Mouse (Mus musculus) monocyte, adult 5-6 weeks (primary cell): ENCODE data around the gene 9430097D07Rik. TPM values are rescaled to one million over a fixed set of nuclear protein-coding genes. Genes with fewer than 3 reads are reported as not detected.
A peak's percentile ranks its signal among the peaks of the same experiment; 100 is the strongest.

Source experiments
- ATAC-seq: fragments of 153-309, 156-312 bp; replicated peaks from 2 replicates; pipeline ENCODE4 v1.8.0; 2017; ENCODE audit warnings: mild to moderate bottlenecking; ENCODE audit not compliant: low TSS enrichment, insufficient number of reproducible peaks, severe bottlenecking, poor library complexity, low FRiP score
- total RNA-seq: library from RNA; stranded (forward); fragments of 200-1000, 200-491, 200-594 nt; gene quantifications from 3 replicates; pipeline ENCODE4 v1.2.3, GENCODE M21; 2017

Gene 9430097D07Rik
- total RNA-seq, 1 experiment from 2014 or later, result not detected

DNA sequence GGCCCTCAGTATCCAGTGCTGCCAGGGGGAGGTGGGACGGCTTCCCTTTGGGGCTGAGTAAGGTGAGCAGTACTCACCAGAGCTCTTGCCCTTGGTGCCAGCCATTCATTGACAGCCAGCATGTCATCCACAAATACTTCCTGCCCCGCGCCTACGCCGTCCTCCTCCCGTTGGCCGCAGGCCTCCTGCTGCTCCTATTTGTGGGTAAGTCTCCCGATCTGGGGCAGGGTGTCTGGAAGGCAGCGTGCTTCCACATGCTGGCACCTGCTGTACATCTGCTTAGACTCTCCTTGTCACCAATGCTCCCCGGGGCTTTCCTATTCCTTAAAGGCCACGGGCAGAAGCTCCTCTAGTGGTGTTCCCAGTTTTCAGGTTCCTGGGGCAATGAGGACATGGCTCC is 3.3 kb downstream of the 9430097D07Rik start:
- no peak for ATAC-seq

GRCm38 (mm10) chr2:32570698-32571494 is 4.6 kb downstream of the 9430097D07Rik start, which contains the start of gene Dpm2:
Dpm2 (plus strand) TSS chr2:32570858.
- peak; percentile 88 for ATAC-seq

GRCm38 (mm10) chr2:32568941-32569340 is 6.5 kb downstream of the 9430097D07Rik start:
- ATAC-seq, result no peak

DNA sequence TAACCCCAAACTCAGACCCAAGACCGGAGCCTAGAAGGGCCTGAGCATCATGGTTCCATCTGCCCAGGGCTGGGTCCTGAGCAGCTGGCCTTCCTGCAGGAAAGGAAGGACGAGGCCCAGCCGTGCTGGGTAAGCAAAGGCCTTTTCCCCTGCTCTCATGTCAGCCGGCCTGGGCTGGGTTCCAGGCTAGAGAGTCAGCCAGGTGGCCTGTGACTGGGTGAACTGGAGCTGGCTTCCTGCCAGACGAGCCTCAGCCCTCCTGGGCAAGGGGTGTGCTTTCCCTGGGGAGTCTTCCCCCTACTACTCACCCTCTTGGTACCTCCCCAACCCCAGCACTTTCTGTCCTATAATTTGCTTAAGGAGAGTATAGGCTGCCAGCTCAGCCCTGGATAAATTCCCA is 7.3 kb downstream of the 9430097D07Rik start:
- ATAC-seq, result no peak

- ATAC-seq, result peak; percentile 53
Observed at GRCm38 (mm10) chr2:32566536-32567063, 8.9 kb downstream of the 9430097D07Rik start.

GRCm38 (mm10) chr2:32559570-32559969 is 15.9 kb downstream of the 9430097D07Rik start:
- ATAC-seq, result no peak

- no peak for ATAC-seq
Observed at GRCm38 (mm10) chr2:32556019-32556418, 19.5 kb downstream of the 9430097D07Rik start.

GRCm38 (mm10) chr2:32555484-32555883 is 20.0 kb downstream of the 9430097D07Rik start:
- ATAC-seq, result no peak

DNA sequence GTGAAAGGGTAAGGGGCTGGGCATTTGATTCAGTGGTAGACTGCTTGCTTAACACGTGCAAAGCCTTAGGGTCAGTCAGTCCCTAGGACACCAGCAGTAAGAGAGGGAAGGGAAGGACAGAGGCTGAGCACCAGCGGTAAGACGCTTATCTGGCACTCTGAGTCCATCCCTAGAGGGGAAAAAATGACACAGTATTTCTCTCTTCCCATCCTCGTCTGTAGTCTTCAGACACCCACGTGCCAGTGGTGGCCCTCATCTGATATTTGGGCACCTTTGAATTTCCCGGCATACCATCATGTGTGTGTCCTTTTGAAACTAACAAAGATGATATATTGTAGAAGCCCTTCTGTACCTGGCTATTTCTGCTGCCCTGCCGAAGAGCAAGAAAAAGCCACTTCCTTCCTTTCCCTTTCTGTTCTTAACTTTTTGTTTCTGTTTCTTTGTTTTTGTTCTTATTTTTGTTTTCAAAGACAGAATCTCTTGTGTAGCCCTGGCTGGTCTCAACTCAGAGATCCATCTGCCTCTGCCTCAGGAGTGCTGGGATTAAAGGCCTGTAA is 21.8 kb downstream of the 9430097D07Rik start:
- no peak for ATAC-seq

DNA sequence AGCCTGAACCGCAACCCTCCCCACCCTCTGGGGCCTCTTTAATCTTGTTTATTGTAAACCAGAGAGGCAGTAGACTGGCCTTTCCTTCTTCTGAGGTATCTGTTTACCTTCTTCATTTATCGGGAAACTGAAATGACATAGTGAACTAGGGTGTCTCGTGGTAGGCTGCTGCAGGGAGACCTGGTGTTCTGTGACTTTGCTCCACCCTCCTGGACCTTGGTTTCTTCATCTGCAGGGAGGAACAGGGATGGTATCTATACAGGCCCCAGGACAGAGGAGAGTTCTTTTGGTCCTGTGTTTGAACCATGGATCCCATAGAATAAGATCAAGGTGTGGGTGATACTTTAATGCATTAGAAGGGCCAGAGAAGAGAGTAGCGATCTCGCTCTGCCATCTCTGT is 24.2 kb downstream of the 9430097D07Rik start:
- no peak for ATAC-seq

DNA sequence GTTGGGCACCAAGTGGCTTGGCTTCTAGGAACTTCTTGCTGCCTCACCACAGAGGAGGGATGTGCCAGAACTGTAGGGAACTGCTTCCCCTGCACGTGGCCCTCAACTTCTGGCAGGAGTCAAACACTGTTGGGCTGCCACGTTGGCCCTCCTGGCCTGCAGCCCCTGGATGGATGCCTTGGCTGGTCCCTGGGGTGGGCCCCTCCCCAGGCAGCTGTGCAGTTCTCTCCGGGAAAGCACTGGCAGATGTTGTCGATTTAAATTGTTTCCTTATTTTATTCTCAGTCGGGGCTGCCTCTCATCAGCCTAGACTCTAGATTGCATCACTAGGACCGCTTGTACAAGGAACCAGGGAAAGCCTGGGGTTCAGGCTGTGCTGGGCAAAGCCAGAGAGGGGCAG is 25.7 kb downstream of the 9430097D07Rik start:
- ATAC-seq, result no peak

DNA sequence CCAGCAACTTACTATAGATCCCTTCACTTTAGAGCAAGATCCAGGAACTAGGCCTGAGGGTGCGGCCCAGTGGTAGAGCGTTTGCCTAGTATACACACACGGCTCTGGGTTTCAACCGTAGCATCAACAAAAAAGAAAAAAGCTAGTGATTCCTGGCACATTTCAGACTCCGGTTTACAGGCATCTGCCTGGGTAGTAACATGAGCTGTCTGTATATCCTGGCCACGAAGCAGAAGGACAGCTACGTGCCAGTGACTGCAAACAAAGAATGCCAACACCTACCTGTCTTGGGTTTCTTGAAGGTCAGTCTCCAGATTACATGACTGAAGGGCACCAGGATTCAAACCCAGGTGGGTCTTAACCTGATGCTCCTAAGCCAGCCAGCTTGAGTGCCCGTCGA is 26.3 kb downstream of the 9430097D07Rik start:
- ATAC-seq, result no peak

GRCm38 (mm10) chr2:32547964-32548739 is 27.3 kb downstream of the 9430097D07Rik start:
- peak; percentile 30; the same call in 1 of the 2 replicates for ATAC-seq

- no peak for ATAC-seq
Observed at GRCm38 (mm10) chr2:32547380-32547779, 28.1 kb downstream of the 9430097D07Rik start.

GRCm38 (mm10) chr2:32546951-32547350 is 28.5 kb downstream of the 9430097D07Rik start:
- ATAC-seq, result no peak

DNA sequence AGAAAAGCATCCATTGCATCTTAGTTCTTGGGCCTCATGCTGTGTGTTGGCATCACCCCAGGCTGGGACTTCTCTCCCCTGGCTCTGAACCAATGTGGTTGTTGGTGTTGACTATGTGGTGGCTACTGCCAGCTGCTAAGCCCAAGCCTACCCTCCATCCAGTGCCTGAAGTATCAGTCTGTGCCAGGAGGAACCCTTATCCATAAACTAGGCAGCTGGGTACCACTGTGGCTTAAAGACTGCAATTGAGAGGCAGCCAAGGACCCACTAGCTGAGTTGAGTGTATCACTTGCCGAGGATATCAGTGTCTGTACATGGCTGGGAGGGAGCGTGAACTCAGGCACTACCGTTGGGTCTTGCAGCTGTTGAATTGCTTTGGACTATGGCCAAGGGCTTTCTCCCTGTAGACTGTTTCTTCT is 32.4 kb downstream of the 9430097D07Rik start:
- ATAC-seq, result no peak

- ATAC-seq, result no peak
Observed at GRCm38 (mm10) chr2:32541986-32542573, 33.4 kb downstream of the 9430097D07Rik start.

DNA sequence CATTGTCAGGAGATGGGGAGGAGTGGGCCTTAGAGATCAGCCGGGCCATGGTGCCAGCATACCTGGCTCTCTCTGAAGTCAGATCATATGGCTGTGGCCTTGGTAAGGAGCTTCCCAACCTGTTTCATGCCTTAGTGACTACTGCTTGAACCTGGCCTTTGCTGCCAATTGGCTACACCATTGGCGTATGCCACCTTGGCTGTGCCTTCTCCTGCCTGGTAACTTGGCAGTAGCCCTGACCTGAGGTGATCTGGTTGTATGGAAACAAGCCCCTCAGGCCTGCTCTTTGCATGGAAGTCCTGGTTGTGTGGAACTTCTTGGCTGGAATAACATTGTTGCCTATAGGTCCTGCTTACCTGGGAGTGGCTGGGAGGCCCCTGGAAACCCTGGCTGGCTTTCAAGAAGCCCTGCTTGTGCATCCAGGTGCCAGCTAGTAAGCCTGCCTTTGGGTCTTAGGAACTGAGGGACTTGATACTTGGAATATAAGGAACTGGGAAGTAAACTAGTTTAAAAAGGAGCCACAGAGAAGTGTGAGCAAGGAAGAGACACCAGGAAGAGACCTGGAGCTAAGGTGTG is 34.1 kb downstream of the 9430097D07Rik start:
- no peak for ATAC-seq
